In genomic region chr14:27229441-27230147, GRCm38 (mm10) we compare ENCODE assay signal across 9 mouse cellular contexts.
A peak's percentile ranks its signal among the peaks of the same experiment; 100 is the strongest.
DNase-seq lines count a peak whose midpoint lies in the region; ATAC-seq and TF ChIP-seq lines count a peak whose summit lies in the region.
"Had no signal": no experiment of that assay in that cellular context is flagged by ENCODE, and none has a peak within 500 bp of the region (broad histone marks: within the 10 kb centered on the region; RNA-seq: fewer than 3 reads in every experiment).

No protein-coding gene starts in this region.

- no peaks in the 10 kb centered on the region for H3K36me3 ChIP-seq in embryonic facial prominence, embryonic 11.5 days (replicated peaks; ENCODE audit: control insufficient read depth, insufficient read depth, low read depth, low read length)
- H3K36me3 ChIP-seq in intestine, embryonic 16.5 days (ENCODE audit: control insufficient read depth, insufficient read depth, low read length): no peaks in the 10 kb centered on the region
- no peaks in the 10 kb centered on the region for H3K36me3 ChIP-seq in thymus, adult 2 months (ENCODE audit: control insufficient read depth, insufficient read depth, low read length)
- H3K36me3 ChIP-seq: midbrain, embryonic 12.5 days had no signal

- peaks cover 5% of the 10 kb centered on the region; the same call in 1 of the 2 replicates for H3K4me1 ChIP-seq in embryonic facial prominence, embryonic 11.5 days (ENCODE audit: control insufficient read depth, insufficient read depth, low read length)
- peaks cover 21% of the 10 kb centered on the region for H3K4me1 ChIP-seq in intestine, embryonic 16.5 days (ENCODE audit: control insufficient read depth, insufficient read depth, low read length)
- H3K4me1 ChIP-seq in thymus, adult 2 months (replicated peaks; ENCODE audit: control insufficient read depth, insufficient read depth, low read length): peaks cover 50% of the 10 kb centered on the region

- H3K9ac ChIP-seq in embryonic facial prominence, embryonic 11.5 days (replicated peaks; ENCODE audit: low read length): no peak overlapping the region
- H3K9ac ChIP-seq in intestine, embryonic 16.5 days (ENCODE audit: low read depth, low read length): peak overlapping the region; percentile 41; the same call in 1 of the 2 replicates
- H3K9ac ChIP-seq: midbrain, embryonic 12.5 days had no signal

- ATAC-seq in embryonic facial prominence, embryonic 11.5 days (replicated peaks; ENCODE audit: insufficient number of reproducible peaks, low FRiP score, low TSS enrichment, low read depth): no peak
- peak; percentile 62 for ATAC-seq in intestine, embryonic 16.5 days

- H3K27me3 ChIP-seq in embryonic facial prominence, embryonic 11.5 days (ENCODE audit: control insufficient read depth, insufficient read depth, low read length): no peaks in the 10 kb centered on the region
- no peaks in the 10 kb centered on the region for H3K27me3 ChIP-seq in intestine, embryonic 16.5 days (replicated peaks; ENCODE audit: control insufficient read depth, insufficient read depth, low read length)
- H3K27me3 ChIP-seq in thymus, adult 2 months (ENCODE audit: control insufficient read depth, insufficient read depth, low read length): no peaks in the 10 kb centered on the region
- H3K27me3 ChIP-seq: midbrain, embryonic 12.5 days had no signal

- H3K27ac ChIP-seq in embryonic facial prominence, embryonic 11.5 days (replicated peaks; ENCODE audit: low read depth, low read length): no peak overlapping the region
- H3K27ac ChIP-seq in intestine, embryonic 16.5 days (ENCODE audit: low read length): peak overlapping the region; percentile 86
- peak overlapping the region; percentile 97 for H3K27ac ChIP-seq in thymus, adult 2 months (ENCODE audit: control insufficient read depth, insufficient read depth, low read length)
- H3K27ac ChIP-seq: midbrain, embryonic 12.5 days had no signal

- TF ChIP-seq POLR2A in thymus, adult 2 months (IDR thresholded peaks at IDR 0.05; ENCODE audit: control insufficient read depth, extremely low read depth, insufficient read depth, low read length, poor library complexity): peak; percentile 51; the same call in 1 of the 2 replicates

- no peak overlapping the region for H3K4me2 ChIP-seq in embryonic facial prominence, embryonic 11.5 days (ENCODE audit: low read depth, low read length)
- H3K4me2 ChIP-seq in intestine, embryonic 16.5 days (ENCODE audit: low read depth, low read length): peak overlapping the region; percentile 30
- H3K4me2 ChIP-seq: midbrain, embryonic 12.5 days had no signal

- H3K4me3 ChIP-seq in embryonic facial prominence, embryonic 11.5 days (ENCODE audit: low read depth, low read length): no peak overlapping the region
- no peak overlapping the region for H3K4me3 ChIP-seq in intestine, embryonic 16.5 days (ENCODE audit: low read length)
- H3K4me3 ChIP-seq in thymus, adult 2 months (ENCODE audit: control insufficient read depth, insufficient read depth, low read length): peak overlapping the region; percentile 8
- H3K4me3 ChIP-seq: midbrain, embryonic 12.5 days had no signal

- no peaks in the 10 kb centered on the region for H3K9me3 ChIP-seq in embryonic facial prominence, embryonic 11.5 days (replicated peaks; ENCODE audit: control insufficient read depth, low read length)
- no peaks in the 10 kb centered on the region for H3K9me3 ChIP-seq in intestine, embryonic 16.5 days (ENCODE audit: control insufficient read depth, low read length)
- H3K9me3 ChIP-seq: midbrain, embryonic 12.5 days had no signal

- TF ChIP-seq CTCF in thymus, adult 2 months (IDR thresholded peaks at IDR 0.05; ENCODE audit: borderline replicate concordance, control insufficient read depth, extremely low read depth, insufficient read depth, low read length, poor library complexity): no peak

- peak; percentile 76 to 78 for DNase-seq in CD8-positive naive resting alpha-beta T cell, adult 2 months (ENCODE audit: low read depth in 2 of 2, low spot score in 2 of 2)
- DNase-seq in embryonic facial prominence, embryonic 11.5 days (ENCODE audit: low spot score): peak; percentile 21
- peak; percentile 66 for DNase-seq in lung, postnatal 10 days
- peak; percentile 70 for DNase-seq in thymus, adult 2 months
- no peak for DNase-seq in testis, postnatal 14 days (ENCODE audit: low spot score)
- DNase-seq in adipocyte (ENCODE audit: low spot score): no peak
- DNase-seq in layer of hippocampus, adult 18-20 months (ENCODE audit: low spot score in 2 of 2): no peak

- 30% methylated on average over 16 of the region's 16 CpGs for WGBS in embryonic facial prominence, embryonic 11.5 days
- 29% methylated on average over 16 of the region's 16 CpGs for WGBS in intestine, embryonic 16.5 days
- 8% methylated on average over 16 of the region's 16 CpGs for WGBS in thymus, adult 2 months

Comparison
In these comparisons a context has a peak if more than half of its experiments do, and no peak if none do; other contexts are left out.
1. DNase-seq: peak in CD8-positive naive resting alpha-beta T cell, adult 2 months (2 of 2), embryonic facial prominence, embryonic 11.5 days (single experiment), lung, postnatal 10 days (single experiment) and thymus, adult 2 months (single experiment); none in testis, postnatal 14 days (single experiment), adipocyte (single experiment) and layer of hippocampus, adult 18-20 months (0 of 2).